Mouse (Mus musculus): ENCODE measurements around the gene Rasgrp2. TPM values are rescaled to one million over a fixed set of nuclear protein-coding genes. Genes with fewer than 3 reads are reported as not detected.

The Rasgrp2 gene
- polyA plus RNA-seq, 1 experiment from 2014 or later: 7.0 TPM

DNA sequence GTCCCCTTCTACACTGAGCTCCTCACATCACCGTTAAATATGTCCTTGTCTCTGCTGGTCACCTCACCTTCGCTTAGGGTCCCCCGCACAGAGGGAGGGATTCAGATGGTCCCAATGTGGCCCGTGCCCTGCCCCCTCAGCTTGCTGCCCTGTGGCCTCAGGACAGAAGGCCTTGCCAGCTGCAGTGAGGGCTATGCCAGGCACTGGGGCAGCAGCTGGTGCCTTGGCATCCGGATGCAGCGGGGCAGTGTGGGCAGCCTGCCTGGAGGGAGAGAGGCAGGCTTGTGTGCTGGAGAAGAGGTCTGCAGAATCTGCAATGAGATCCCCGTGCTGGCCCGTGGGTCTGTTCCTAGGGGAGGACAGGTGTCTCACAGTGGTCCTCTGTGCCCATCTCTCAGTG lies 54.2 kb downstream of the Rasgrp2 start:
- DNase-seq (ENCODE audit: low read depth, low spot score): no peak
- in situ Hi-C loops (cut with MboI; ENCODE audit: low pct_unique_long_range_greater_than_20kb): no loop called here
- ChIA-PET POLR2A (interaction anchor here (0.5 kb wide), 1 partner anchor 10 kb away, joined by 3 read pairs; no protein-coding TSS in a partner anchor), CTCF (no interaction called here)
- H3K27me3 ChIP-seq: peaks cover 52% of the 10 kb centered on the region
- ATAC-seq: no peak
- no peak for TF ChIP-seq CTCF (IDR thresholded peaks at IDR 0.05)

GRCm38 (mm10) chr19:6454041-6454720 lies 55.0 kb downstream of the Rasgrp2 start:
- H3K27me3 ChIP-seq: peaks cover 52% of the 10 kb centered on the region
- ATAC-seq (no peak), DNase-seq (ENCODE audit: low read depth, low spot score) (no peak)
- ChIA-PET POLR2A (no interaction called here), CTCF (no interaction called here)
- in situ Hi-C loops (cut with MboI; ENCODE audit: low pct_unique_long_range_greater_than_20kb): no loop called here
- TF ChIP-seq CTCF (IDR thresholded peaks at IDR 0.05): no peak

DNA sequence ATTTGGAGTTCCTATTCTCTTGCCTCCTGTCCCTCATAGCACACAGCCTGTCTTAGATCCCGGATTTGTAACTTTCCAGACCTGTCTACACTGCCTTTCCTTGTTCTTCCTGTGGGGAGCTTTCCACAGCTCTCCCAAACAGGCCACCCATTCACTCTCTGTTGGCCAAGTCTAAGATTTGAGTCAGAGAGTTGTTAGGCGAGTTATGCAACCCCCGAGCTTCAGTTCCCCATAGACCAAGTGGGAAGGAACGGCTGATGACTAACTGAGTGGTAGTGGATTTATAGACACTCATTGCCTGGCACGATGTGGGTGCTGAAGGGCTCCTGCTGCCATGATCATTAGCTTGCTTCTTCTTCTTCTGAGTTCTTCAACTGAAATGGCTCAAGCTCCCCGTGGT lies 60.4 kb downstream of the Rasgrp2 start:
- ATAC-seq: no peak
- ChIA-PET CTCF (no interaction called here), POLR2A (no interaction called here)
- in situ Hi-C loops (cut with MboI; ENCODE audit: low pct_unique_long_range_greater_than_20kb): no loop called here
- TF ChIP-seq CTCF (IDR thresholded peaks at IDR 0.05): no peak
- no peak for DNase-seq (ENCODE audit: low read depth, low spot score)
- peaks cover 53% of the 10 kb centered on the region for H3K27me3 ChIP-seq

GRCm38 (mm10) chr19:6462841-6463240 lies 63.7 kb downstream of the Rasgrp2 start:
- POLR2A ChIA-PET: interaction anchor here (0.6 to 0.7 kb wide), 2 partner anchors 16 to 753 kb away, joined by 3 read pairs; no protein-coding TSS in a partner anchor
- in situ Hi-C loops (cut with MboI; ENCODE audit: low pct_unique_long_range_greater_than_20kb): no loop called here
- no peak for TF ChIP-seq CTCF (IDR thresholded peaks at IDR 0.05)
- no peak for DNase-seq (ENCODE audit: low read depth, low spot score)
- CTCF ChIA-PET: no interaction called here
- peaks cover 48% of the 10 kb centered on the region for H3K27me3 ChIP-seq
- ATAC-seq: no peak

- in situ Hi-C loops (cut with MboI; ENCODE audit: low pct_unique_long_range_greater_than_20kb): no loop called here
- no peak for TF ChIP-seq CTCF (IDR thresholded peaks at IDR 0.05)
- POLR2A ChIA-PET: no interaction called here
- CTCF ChIA-PET: no interaction called here
- H3K27me3 ChIP-seq: peaks cover 39% of the 10 kb centered on the region
- DNase-seq (ENCODE audit: low read depth, low spot score): no peak
- no peak for ATAC-seq
These were observed 65.3 kb downstream of the Rasgrp2 start for GRCm38 (mm10) chr19:6464306-6465071.

Other genes with a start within 250 kb of the Rasgrp2 start
- gene Majin, start 215.0 kb upstream of the Rasgrp2 start, polyA plus RNA-seq (2021): not detected
- 0.26 TPM for gene Gpha2, start 173.0 kb upstream of the Rasgrp2 start, polyA plus RNA-seq (2021)
- 172 TPM for gene Ppp2r5b, start 163.5 kb upstream of the Rasgrp2 start, polyA plus RNA-seq (2021)
- 32.5 TPM for gene Atg2a, start 157.7 kb upstream of the Rasgrp2 start, polyA plus RNA-seq (2021)
- gene Ehd1, start 122.6 kb upstream of the Rasgrp2 start, polyA plus RNA-seq (2021): 88.7 TPM
- gene Cdc42bpg, start 92.9 kb upstream of the Rasgrp2 start, polyA plus RNA-seq (2021): 41.2 TPM
- 63.2 TPM for gene Men1, start 64.4 kb upstream of the Rasgrp2 start, polyA plus RNA-seq (2021)
- 45.6 TPM for gene Map4k2, start 58.2 kb upstream of the Rasgrp2 start, polyA plus RNA-seq (2021)
- gene Sf1, start 35.6 kb upstream of the Rasgrp2 start, polyA plus RNA-seq (2021): 186 TPM
- gene Pygm, start 14.9 kb upstream of the Rasgrp2 start, polyA plus RNA-seq (2021): 1.0 TPM
- not detected for gene Nrxn2, start 19.4 kb downstream of the Rasgrp2 start, polyA plus RNA-seq (2021)
- gene Slc22a12, start 143.7 kb downstream of the Rasgrp2 start, polyA plus RNA-seq (2021): not detected